Mouse (Mus musculus): ENCODE results near the gene Pdcl.
A peak's percentile ranks its signal among the peaks of the same experiment; 100 is the strongest.

Gene Pdcl

DNA sequence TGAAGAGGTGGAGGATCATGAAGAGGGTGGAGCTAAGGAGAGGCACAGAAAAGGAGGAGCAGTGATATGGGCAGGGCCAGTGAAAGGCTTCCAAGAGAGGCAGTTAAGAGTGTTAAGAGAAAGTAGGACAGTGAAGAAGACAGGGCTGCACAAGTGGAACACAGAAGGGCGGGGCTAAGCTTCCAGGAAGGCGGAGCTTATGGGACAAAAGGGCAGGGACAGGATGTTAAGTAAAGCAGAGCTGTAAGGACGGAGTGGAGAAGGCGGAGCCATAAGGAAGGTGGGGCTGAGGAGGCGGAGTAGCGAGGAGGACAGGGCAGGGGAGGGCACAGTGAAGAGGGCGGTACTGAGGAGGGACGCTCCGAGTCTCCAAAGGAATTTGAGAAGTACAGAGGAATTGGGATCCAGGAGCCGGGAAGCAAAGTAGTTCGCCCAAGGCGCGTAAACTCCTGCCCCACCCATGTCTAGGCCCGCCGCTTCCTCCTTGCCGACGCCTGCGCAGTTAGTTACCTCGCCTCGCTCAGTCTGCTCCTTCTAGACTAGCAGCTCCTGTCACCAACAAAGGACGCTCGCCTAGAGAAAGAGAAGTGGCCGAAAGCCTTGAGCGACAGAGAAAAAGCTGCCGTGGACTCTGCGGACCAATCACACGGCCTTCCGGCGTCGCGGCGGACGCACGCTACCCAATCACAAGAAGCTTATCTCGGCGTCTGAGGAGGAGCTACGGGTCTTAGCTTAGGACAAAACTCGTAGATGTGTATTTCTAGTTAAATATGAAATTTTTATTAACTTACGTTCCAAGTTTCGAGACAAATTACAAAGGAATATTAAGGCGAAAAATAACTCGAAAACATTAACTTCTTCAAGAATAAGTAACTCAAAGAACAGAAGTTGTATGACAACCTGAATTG, at the start of gene Pdcl:
Gene Pdcl (minus strand): TSS at position 700 of the 908 bp plus-strand sequence.
- peak; percentile 95 to 97 for DNase-seq

DNA sequence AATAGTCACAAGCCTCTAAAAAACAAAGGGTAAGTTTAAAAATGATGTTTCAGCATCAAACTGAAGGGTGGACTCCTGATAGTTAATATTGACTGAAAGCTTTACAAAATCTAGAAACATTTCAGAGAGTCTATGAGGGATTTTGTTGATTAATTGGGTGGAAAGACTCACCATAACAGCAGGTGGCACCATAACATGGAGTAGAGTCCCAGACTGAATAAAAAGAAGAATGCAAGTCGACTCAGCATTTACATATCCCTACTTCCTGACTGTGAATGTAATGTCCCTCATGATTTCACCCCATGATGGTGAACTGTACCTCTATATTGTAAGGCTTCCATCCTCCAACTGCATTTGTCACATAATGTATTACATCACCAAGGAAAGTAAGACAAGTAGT, 36.4 kb upstream of the Pdcl start:
- no peak for DNase-seq

DNA sequence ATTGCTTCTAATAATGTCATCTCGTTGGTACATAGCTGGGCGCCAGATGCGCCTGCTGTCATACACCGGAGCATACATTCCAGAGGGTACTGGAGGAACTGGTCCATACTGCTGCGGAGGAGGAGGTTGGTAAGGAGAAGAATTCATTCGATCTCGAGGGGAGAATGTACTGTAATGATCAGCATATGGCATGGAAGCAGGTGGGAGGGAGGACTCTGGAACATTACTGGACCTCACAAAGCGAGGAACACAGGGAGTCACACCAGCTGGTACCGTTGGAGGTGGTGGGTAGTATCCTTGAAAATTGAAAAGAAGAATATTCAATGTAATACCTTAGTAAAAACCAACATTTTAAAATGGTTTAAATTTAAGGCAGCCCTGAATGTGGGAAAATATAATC, 23.8 kb upstream of the Pdcl start:
- no peak for DNase-seq

DNA sequence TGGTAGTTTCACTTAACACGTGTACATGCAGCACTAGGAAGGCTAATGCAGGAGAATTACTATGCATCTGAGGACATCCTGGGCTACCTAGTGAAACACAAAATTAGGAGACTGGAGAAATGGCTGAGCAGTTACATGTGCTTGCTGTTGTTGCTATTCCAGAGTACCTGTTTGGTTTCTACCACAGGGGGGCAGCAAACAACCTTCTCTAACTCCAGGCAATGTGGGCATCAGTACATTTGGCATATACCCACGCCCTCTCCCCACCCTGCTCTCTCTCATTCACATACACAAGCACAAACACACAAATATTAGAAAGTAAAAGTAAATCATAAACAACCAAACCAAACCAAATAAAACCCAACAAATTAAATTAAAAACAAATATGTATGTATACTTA, 21.1 kb upstream of the Pdcl start:
- peak; percentile 60 to 81 for DNase-seq

DNA sequence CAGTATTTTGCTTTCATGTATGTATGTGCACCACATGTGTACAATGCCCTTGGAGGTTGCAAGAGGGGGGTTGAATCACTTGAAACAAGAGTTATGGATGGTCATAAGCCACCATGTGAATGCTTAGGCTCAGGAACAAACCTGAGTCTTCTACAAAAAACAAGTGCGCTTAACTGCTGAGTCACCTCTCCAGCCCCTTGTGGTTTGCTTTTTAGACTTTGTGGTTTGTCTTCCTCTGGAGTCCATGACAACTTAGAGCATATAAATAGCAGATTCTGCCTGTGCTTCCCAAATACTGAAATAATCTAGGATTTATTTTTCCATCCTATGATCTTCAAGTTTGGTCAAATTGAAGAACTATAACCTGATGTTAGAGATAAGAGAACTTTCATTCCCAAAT, 16.9 kb upstream of the Pdcl start:
- no peak for DNase-seq

DNA sequence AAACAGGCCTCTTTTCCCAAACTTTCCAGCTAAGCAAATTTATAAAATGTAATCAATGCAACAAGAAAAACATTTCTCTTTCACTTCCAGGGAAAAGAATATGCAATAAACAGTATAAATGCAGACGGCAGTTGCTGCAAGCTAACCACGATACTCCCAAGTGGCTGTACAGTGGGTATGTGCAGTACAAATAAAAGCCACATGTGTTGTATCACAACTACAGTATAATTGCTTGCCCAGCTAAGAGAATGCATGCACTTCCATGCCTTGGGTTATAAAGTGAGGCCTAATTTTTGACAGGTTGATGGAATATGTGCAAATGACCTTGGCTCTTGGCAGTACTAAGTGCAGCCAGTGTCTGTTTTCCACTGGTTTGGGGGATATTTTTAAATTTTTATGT, 11.5 kb upstream of the Pdcl start:
- no peak for DNase-seq

DNA sequence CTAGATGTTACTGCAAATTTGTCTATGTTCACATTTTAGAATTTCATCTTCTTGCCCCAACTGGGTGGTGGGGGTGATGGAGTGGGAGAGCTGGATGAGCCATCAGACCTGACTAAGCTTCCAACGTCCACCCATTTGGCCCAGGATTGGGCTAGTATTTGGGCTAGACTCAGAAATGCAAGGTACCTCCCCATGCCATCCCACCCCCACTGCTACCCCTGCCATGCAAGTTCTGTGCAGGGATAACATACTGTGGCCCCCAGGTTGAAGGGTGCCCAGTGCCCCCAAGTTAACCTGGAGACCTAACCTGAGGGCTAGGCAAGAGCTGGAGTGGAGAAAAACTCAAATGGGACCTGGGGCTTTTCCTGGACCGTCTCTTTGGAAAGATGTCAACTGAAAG, 776 bp upstream of the Pdcl start:
- peak in 1 of 2 experiments; percentile 35 for DNase-seq

DNA sequence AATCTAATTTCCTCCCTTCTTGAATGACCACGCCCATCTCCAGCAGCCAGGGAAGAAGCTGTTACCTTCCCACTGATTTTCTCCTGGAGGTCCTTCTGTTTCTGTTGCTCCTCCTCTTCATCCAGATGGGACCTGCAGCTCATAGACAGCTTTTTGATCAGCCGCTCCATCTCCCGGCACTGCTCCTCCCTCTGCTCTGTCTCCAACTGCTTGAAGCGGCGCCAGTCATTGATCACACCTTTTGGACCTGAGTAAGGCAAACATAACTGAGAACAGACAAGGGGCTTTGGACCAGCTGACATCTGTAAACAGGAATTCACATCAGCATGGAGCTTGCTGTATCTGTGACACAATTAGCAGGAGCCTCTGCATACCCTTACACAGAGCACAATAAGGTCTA, 3.6 kb downstream of the Pdcl start:
- DNase-seq = no peak

DNA sequence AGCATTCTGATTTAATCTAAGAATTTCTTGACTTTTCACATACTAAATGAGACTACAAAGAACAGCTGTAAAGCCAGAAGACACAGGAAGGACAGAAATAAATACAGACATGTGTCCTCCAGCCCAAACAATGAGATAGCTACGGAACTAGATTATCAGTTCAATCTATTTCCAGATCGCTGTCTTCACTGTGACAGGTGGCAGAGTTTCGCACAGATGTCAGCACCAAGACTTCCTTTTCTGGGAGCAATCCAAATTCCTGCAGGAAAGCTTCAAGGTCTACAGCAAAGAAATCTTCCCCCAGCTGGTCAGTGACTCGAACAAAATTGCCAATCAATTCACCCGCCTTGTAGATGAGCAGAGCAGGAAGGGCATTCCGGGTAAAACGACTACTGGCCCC, 7.5 kb downstream of the Pdcl start:
- peak; percentile 20 to 48 for DNase-seq

DNA sequence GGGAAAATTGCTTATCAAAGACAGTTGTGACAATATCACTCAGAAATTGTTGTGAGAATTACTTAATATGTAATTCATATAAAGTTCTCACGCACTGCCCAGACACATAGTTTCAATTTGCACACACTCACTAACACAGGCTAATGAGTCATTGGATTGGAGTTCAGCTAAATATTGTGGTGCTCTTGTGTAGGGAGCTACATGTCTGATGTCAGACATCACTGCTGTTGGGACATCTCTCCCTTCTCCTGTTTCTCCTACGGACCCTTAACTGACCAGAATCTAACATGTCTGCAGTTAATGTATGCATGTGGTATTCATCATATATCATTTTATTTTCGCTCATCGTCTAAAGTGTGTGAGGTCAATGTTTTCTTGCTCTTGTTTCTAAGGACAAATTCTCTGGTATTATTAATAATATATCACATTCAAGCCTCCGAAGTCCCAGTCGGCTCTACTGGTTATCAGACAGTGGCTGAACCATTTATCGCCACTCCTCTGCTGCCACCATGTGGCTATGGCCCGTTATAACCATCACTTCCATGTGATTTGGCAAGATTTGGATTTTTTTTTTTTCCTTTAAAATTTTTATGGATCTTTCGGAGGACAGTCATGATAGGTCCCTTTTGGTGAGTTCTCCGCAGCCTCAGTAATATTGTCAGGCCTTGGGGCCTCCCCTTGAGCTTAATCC, 20.5 kb downstream of the Pdcl start:
- peak; percentile 47 to 63 for DNase-seq

DNA sequence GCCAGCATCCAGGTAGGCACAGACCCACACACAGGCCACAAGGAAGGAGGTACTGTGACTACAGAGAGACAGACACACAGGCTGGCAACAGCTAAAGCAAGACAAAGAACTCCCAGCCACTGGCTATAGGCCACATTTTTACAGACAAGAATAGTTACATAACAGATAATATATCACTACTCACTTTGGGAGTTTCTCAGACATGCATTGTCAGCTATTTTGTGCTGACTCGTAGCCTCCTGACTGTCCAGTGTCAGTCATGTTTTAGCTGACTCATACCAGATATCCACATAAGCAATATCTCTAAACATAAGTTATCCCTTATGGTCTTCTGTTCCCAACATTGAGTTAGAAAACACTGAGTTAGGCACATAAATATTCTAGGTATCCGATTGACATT, 25.8 kb downstream of the Pdcl start:
- no peak for DNase-seq

DNA sequence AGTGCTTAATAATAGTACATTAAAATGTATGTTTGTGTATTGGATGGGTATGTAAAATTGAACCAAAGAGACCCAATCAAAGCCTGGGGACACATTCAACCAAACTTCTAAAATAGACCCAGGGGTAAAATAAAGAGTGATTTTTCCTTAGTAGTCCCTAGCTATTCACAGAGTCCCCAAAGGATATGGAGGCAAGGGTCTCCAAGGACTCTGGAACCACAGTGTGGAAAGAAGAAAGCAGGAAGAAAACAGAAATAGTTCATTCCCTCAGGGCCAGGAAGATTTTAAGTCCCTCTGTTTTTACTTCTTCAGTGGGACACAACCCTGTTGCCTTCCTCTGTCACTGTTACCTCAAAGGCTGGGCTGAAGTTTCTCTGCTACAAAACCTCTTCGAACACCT, 32.9 kb downstream of the Pdcl start, which contains the start of gene Olfr368:
Gene Olfr368 (plus strand): TSS at position 301 of the 400 bp plus-strand sequence.
- DNase-seq = no peak

All from kidney, postnatal 25 days (tissue).